Mouse (Mus musculus): ENCODE measurements around the gene Zfp874a. TPM values are rescaled to one million over a fixed set of nuclear protein-coding genes. Genes with fewer than 3 reads are reported as not detected.
"Not testable (repeated sequence)": the region's sequence is repeated elsewhere in the genome, so short reads cannot be mapped to it uniquely, and the experiment has no call there.

The Zfp874a gene
- polyA plus RNA-seq, 1 experiment from 2014 or later: 10.4 TPM

- H3K9ac ChIP-seq (ENCODE audit: low read depth, low read length); H3K4me2 ChIP-seq (ENCODE audit: low read depth, low read length); H3K4me1 ChIP-seq (ENCODE audit: control insufficient read depth, insufficient read depth, low read length); H3K9me3 ChIP-seq (ENCODE audit: control insufficient read depth, low read length); H3K36me3 ChIP-seq (ENCODE audit: control insufficient read depth, insufficient read depth, low read length); H3K27ac ChIP-seq (replicated peaks; ENCODE audit: low read depth, low read length); ATAC-seq (ENCODE audit: low read depth); H3K27me3 ChIP-seq (replicated peaks; ENCODE audit: control insufficient read depth, insufficient read depth, low read length); H3K4me3 ChIP-seq (ENCODE audit: low read depth, low read length); DNase-seq (ENCODE audit: low spot score): not testable (repeated sequence)
- WGBS: 89% methylated on average over 2 of the region's 5 CpGs
Measured at GRCm38 (mm10) chr13:67463506-67464185, 12.2 kb upstream of the Zfp874a start.

GRCm38 (mm10) chr13:67452021-67452309 lies 541 bp upstream of the Zfp874a start:
- DNase-seq (ENCODE audit: low spot score) (no peak), ATAC-seq (ENCODE audit: low read depth) (peak; percentile 41; the same call in 1 of the 2 replicates)
- Histone ChIP-seq H3K4me3 (ENCODE audit: low read depth, low read length) (peak overlapping the region; percentile 56), H3K4me1 (ENCODE audit: control insufficient read depth, insufficient read depth, low read length) (no peaks in the 10 kb centered on the region), H3K27ac (replicated peaks; ENCODE audit: low read depth, low read length) (peak overlapping the region; percentile 55), H3K4me2 (ENCODE audit: low read depth, low read length) (peak overlapping the region; percentile 64), H3K9ac (ENCODE audit: low read depth, low read length) (peak overlapping the region; percentile 69), H3K27me3 (replicated peaks; ENCODE audit: control insufficient read depth, insufficient read depth, low read length) (no peaks in the 10 kb centered on the region), H3K36me3 (ENCODE audit: control insufficient read depth, insufficient read depth, low read length) (peaks cover 17% of the 10 kb centered on the region), H3K9me3 (ENCODE audit: control insufficient read depth, low read length) (no peaks in the 10 kb centered on the region)
- 7% methylated on average over 3 of the region's 3 CpGs for WGBS

GRCm38 (mm10) chr13:67437095-67437494 lies 14.3 kb downstream of the Zfp874a start:
- not testable (repeated sequence) for ATAC-seq (ENCODE audit: low read depth); H3K27ac ChIP-seq (replicated peaks; ENCODE audit: low read depth, low read length); H3K9ac ChIP-seq (ENCODE audit: low read depth, low read length); DNase-seq (ENCODE audit: low spot score); H3K4me1 ChIP-seq (ENCODE audit: control insufficient read depth, insufficient read depth, low read length); H3K9me3 ChIP-seq (ENCODE audit: control insufficient read depth, low read length); H3K4me2 ChIP-seq (ENCODE audit: low read depth, low read length); H3K27me3 ChIP-seq (replicated peaks; ENCODE audit: control insufficient read depth, insufficient read depth, low read length); H3K4me3 ChIP-seq (ENCODE audit: low read depth, low read length)
- 100% methylated on average over 1 of the region's 3 CpGs for WGBS
- H3K36me3 ChIP-seq (ENCODE audit: control insufficient read depth, insufficient read depth, low read length): peaks cover 26% of the 10 kb centered on the region

GRCm38 (mm10) chr13:67428116-67428515 lies 23.3 kb downstream of the Zfp874a start:
- no peak overlapping the region for H3K4me2 ChIP-seq (ENCODE audit: low read depth, low read length)
- H3K9ac ChIP-seq (ENCODE audit: low read depth, low read length): no peak overlapping the region
- H3K27me3 ChIP-seq (replicated peaks; ENCODE audit: control insufficient read depth, insufficient read depth, low read length): no peaks in the 10 kb centered on the region
- DNase-seq (ENCODE audit: low spot score) (no peak), ATAC-seq (ENCODE audit: low read depth) (no peak)
- 0 out of 2 replicates have a peak, but pooled peaks cover 5% of the 10 kb centered on the region for H3K9me3 ChIP-seq (ENCODE audit: control insufficient read depth, low read length)
- no peak overlapping the region for H3K27ac ChIP-seq (replicated peaks; ENCODE audit: low read depth, low read length)
- no peak overlapping the region for H3K4me3 ChIP-seq (ENCODE audit: low read depth, low read length)
- 66% methylated on average over 3 of the region's 3 CpGs for WGBS
- no peaks in the 10 kb centered on the region for H3K36me3 ChIP-seq (ENCODE audit: control insufficient read depth, insufficient read depth, low read length)
- no peaks in the 10 kb centered on the region for H3K4me1 ChIP-seq (ENCODE audit: control insufficient read depth, insufficient read depth, low read length)

GRCm38 (mm10) chr13:67425699-67426098 lies 25.7 kb downstream of the Zfp874a start:
- not testable (repeated sequence) for H3K9ac ChIP-seq (ENCODE audit: low read depth, low read length); DNase-seq (ENCODE audit: low spot score); H3K9me3 ChIP-seq (ENCODE audit: control insufficient read depth, low read length); H3K4me1 ChIP-seq (ENCODE audit: control insufficient read depth, insufficient read depth, low read length); H3K4me2 ChIP-seq (ENCODE audit: low read depth, low read length); ATAC-seq (ENCODE audit: low read depth); H3K27ac ChIP-seq (replicated peaks; ENCODE audit: low read depth, low read length); H3K36me3 ChIP-seq (ENCODE audit: control insufficient read depth, insufficient read depth, low read length); H3K27me3 ChIP-seq (replicated peaks; ENCODE audit: control insufficient read depth, insufficient read depth, low read length); H3K4me3 ChIP-seq (ENCODE audit: low read depth, low read length)

- DNase-seq (ENCODE audit: low spot score); H3K36me3 ChIP-seq (ENCODE audit: control insufficient read depth, insufficient read depth, low read length); H3K4me2 ChIP-seq (ENCODE audit: low read depth, low read length); H3K27me3 ChIP-seq (replicated peaks; ENCODE audit: control insufficient read depth, insufficient read depth, low read length); H3K9ac ChIP-seq (ENCODE audit: low read depth, low read length); H3K4me1 ChIP-seq (ENCODE audit: control insufficient read depth, insufficient read depth, low read length); H3K4me3 ChIP-seq (ENCODE audit: low read depth, low read length); H3K9me3 ChIP-seq (ENCODE audit: control insufficient read depth, low read length); H3K27ac ChIP-seq (replicated peaks; ENCODE audit: low read depth, low read length); ATAC-seq (ENCODE audit: low read depth): not testable (repeated sequence)
- WGBS: 82% methylated on average over 2 of the region's 2 CpGs
Measured at GRCm38 (mm10) chr13:67422532-67422931, 28.9 kb downstream of the Zfp874a start.

- peak; percentile 91 for ATAC-seq (ENCODE audit: low read depth)
- Histone ChIP-seq H3K27me3 (replicated peaks; ENCODE audit: control insufficient read depth, insufficient read depth, low read length) (no peaks in the 10 kb centered on the region), H3K4me1 (ENCODE audit: control insufficient read depth, insufficient read depth, low read length) (no peaks in the 10 kb centered on the region), H3K36me3 (ENCODE audit: control insufficient read depth, insufficient read depth, low read length) (no peaks in the 10 kb centered on the region), H3K9ac (ENCODE audit: low read depth, low read length) (peak within 1 kb of the TSS; percentile 65), H3K4me2 (ENCODE audit: low read depth, low read length) (peak within 1 kb of the TSS; percentile 69), H3K4me3 (ENCODE audit: low read depth, low read length) (peak within 1 kb of the TSS; percentile 57), H3K9me3 (ENCODE audit: control insufficient read depth, low read length) (no peaks in the 10 kb centered on the region), H3K27ac (replicated peaks; ENCODE audit: low read depth, low read length) (no peak within 1 kb of the TSS)
- WGBS: 3% methylated on average over 22 of the region's 22 CpGs
- peak; percentile 71 for DNase-seq (ENCODE audit: low spot score)
Measured at GRCm38 (mm10) chr13:67421207-67421857, 30.1 kb downstream of the Zfp874a start, which contains the start of gene Zfp459. Gene Zfp459 (minus strand): TSS chr13:67421418.

GRCm38 (mm10) chr13:67420558-67421206 lies 30.7 kb downstream of the Zfp874a start:
- 30% methylated on average over 11 of the region's 11 CpGs for WGBS
- peak overlapping the region; percentile 65 for H3K9ac ChIP-seq (ENCODE audit: low read depth, low read length)
- no peaks in the 10 kb centered on the region for H3K36me3 ChIP-seq (ENCODE audit: control insufficient read depth, insufficient read depth, low read length)
- ATAC-seq (ENCODE audit: low read depth) (no peak), DNase-seq (ENCODE audit: low spot score) (no peak)
- no peaks in the 10 kb centered on the region for H3K27me3 ChIP-seq (replicated peaks; ENCODE audit: control insufficient read depth, insufficient read depth, low read length)
- peak overlapping the region; percentile 57 for H3K4me3 ChIP-seq (ENCODE audit: low read depth, low read length)
- H3K9me3 ChIP-seq (ENCODE audit: control insufficient read depth, low read length): no peaks in the 10 kb centered on the region
- H3K27ac ChIP-seq (replicated peaks; ENCODE audit: low read depth, low read length): no peak overlapping the region
- no peaks in the 10 kb centered on the region for H3K4me1 ChIP-seq (ENCODE audit: control insufficient read depth, insufficient read depth, low read length)
- H3K4me2 ChIP-seq (ENCODE audit: low read depth, low read length): peak overlapping the region; percentile 69
